Mouse (Mus musculus) natural killer cell, adult 2 months (primary cell): ENCODE results near the gene Olfr893.
"Not testable (repeated sequence)": the region's sequence is repeated elsewhere in the genome, so short reads cannot be mapped to it uniquely, and the experiment has no call there.

Experiments
- DNase-seq, 2 experiments: peaks; one replicate each; pipeline ENCODE4 v3.0.0; 2022; ENCODE audit warnings: low spot score in 2 of 2

Olfr893 gene

DNA sequence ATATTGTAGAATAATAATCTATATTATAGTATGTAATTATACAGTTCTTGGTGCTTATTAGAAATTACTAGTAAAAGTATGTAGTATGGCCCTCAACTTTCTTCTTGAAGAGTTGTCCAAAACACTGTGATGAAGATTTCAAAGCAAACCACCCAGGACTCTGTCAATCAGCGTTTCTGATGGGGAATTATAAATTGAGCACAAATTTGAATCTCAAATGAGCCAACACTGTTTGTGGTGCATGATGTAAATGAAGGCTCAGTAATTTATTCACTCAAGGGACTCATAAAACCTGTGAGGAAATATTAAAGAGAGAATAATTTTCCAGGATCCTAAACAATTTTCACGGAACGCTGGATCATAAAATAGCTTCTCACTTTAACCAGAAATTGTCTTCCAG, at the start of gene Olfr893:
Olfr893 (plus strand) TSS at position 301 of the 400 bp plus-strand sequence.
- no peak for DNase-seq

DNA sequence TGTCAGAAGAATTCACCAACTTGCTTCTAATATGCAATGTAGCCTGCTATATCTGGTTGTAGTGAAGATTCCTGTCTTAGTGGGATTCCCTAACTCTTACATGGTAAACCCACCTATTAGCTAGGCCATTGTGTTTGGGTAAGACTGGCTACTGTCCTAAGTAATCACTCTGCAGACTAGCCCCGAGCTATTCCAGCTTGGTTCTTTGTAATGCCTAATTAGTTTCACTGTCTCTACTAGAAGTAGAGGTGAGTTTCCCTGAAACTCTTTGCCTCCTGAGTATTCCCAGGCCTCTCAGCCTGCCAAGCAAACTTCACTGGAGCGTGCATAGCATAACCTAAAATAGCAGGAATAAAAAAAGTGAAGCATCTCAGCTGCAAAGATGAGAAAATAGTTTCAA, 39.8 kb upstream of the Olfr893 start:
- DNase-seq: not testable (repeated sequence)

DNA sequence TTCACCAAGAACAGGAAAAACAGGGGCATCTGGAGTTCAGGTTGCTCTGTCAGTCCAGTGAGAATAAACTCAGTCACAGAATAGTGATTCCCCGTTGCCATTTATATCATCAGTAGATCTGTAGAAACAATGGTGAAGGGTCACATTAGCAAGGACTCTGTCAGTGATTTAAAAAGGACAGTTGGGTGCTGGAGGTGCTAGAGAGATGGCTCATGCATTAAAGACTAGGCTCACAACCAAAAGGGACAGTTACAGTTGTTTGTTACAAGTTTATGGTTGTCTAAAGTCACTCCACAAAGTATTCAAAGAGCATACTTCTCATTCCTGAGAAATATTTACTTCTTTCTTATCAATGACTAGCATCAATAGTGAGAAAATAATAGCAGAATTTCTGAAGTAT, 27.4 kb upstream of the Olfr893 start, which contains the start of gene Olfr891:
Olfr891 (minus strand) TSS at position 101 of the 400 bp plus-strand sequence.
- DNase-seq: no peak

DNA sequence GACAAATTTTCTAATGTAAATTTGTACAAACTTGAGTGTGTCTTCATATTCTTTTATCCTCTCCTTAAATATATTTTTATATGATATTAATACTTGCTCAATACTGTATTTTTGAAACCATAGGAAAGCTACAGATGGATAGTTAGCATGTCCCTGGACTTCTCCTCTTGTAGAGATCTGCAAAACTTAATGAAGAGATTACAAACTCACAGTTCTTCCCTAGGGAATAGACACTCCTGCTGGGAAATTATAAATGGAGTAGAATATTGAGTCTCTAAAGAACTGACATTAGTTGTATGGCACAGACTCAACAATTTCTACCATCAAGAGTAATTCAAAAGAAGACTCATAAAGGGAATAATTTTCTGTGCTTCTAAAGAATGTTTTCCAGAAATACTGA, 9.6 kb downstream of the Olfr893 start, which contains the start of gene Olfr894:
Olfr894 (plus strand) TSS at position 301 of the 400 bp plus-strand sequence.
- DNase-seq: no peak

DNA sequence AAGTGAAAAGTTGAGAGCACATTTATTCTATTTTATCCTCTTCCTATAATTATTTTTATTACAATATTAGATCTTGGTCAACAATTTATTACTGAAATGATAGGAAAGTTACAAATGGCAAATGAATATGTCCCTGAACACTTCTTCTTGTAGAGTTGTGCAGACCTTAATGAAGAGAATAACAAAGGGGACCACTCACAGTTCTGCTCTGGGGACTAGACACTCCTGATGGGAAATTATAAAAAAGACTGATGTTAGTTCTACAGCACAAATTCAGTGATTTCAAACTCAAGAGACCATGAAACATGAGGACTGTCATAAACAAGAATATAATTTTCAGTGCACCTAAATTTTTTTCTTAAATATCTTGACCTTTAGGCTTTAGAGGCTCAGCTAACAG, 44.3 kb downstream of the Olfr893 start, which contains the start of gene Olfr143:
Olfr143 (plus strand) TSS at position 301 of the 400 bp plus-strand sequence.
- no peak for DNase-seq
